Mouse (Mus musculus) ES-E14 (cell line): Measurements from ENCODE around the gene Ano10. TPM values are rescaled to one million over a fixed set of nuclear protein-coding genes. Genes with fewer than 3 reads are reported as not detected.

Experiments used
- DNase-seq: peaks from one replicate; pipeline ENCODE4 v3.0.0-alpha.2; 2013; ENCODE audit warnings: low read depth, low spot score
- H3K27ac ChIP-seq: 2 replicates; pipeline ENCODE4 v1.5.1; 2012; ENCODE audit warnings: low read depth, mild to moderate bottlenecking, low read length, moderate library complexity, mixed read lengths; ENCODE audit not compliant: poor library complexity, insufficient read depth, severe bottlenecking
- H3K36me3 ChIP-seq: 2 replicates; pipeline ENCODE4 v1.6.1; 2012; ENCODE audit warnings: mild to moderate bottlenecking, low read length, moderate library complexity, mixed read lengths; ENCODE audit not compliant: control insufficient read depth, poor library complexity, insufficient read depth, severe bottlenecking
- H3K4me1 ChIP-seq, 2 experiments: fragments of 150-350 bp in 1 of 2; sonication (generic) in 1 of 2; 2 replicates each; pipeline ENCODE4 v1.6.1; 2012; ENCODE audit warnings: low read length in 2 of 2, mild to moderate bottlenecking in 1 of 2, mixed read lengths in 1 of 2; ENCODE audit not compliant: control insufficient read depth in 2 of 2, insufficient read depth in 2 of 2, poor library complexity in 1 of 2
- H3K4me3 ChIP-seq, 2 experiments: fragments of 150-350 bp in 1 of 2; sonication (generic) in 1 of 2; 2 replicates each; pipeline ENCODE4 v1.5.1; 2012; ENCODE audit warnings: low read length in 2 of 2, low read depth in 1 of 2, mild to moderate bottlenecking in 1 of 2, mixed read lengths in 1 of 2; ENCODE audit not compliant: insufficient read depth in 1 of 2, poor library complexity in 1 of 2, severe bottlenecking in 1 of 2
- H3K9ac ChIP-seq: 2 replicates; pipeline ENCODE4 v1.6.1; 2012; ENCODE audit warnings: low read depth, mild to moderate bottlenecking, low read length, mixed read lengths; ENCODE audit not compliant: poor library complexity, insufficient read depth, severe bottlenecking
- H3K9me3 ChIP-seq: fragments of 150-350 bp; sonication (generic); 2 replicates; pipeline ENCODE4 v1.6.1; 2012; ENCODE audit warnings: low read depth, mild to moderate bottlenecking, low read length; ENCODE audit not compliant: control insufficient read depth, insufficient read depth
- CHD2 ChIP-seq: IDR thresholded peaks from 2 replicates; pipeline ENCODE4 v1.6.1; 2014; ENCODE audit warnings: mild to moderate bottlenecking, low read depth, low read length, inconsistent platforms
- HCFC1 ChIP-seq: IDR thresholded peaks from 2 replicates; pipeline ENCODE4 v1.6.1; 2012; ENCODE audit warnings: low read length, inconsistent platforms, borderline replicate concordance; ENCODE audit not compliant: insufficient read depth
- MAFK ChIP-seq: IDR thresholded peaks from 2 replicates; pipeline ENCODE4 v1.6.1; 2014; ENCODE audit warnings: mild to moderate bottlenecking, low read depth, low read length, inconsistent platforms; ENCODE audit not compliant: insufficient read depth
- ZC3H11A ChIP-seq: IDR thresholded peaks from 2 replicates; pipeline ENCODE4 v1.6.1; 2012; ENCODE audit warnings: low read depth, mild to moderate bottlenecking, inconsistent platforms, low read length, borderline replicate concordance
- ZNF384 ChIP-seq: IDR thresholded peaks from 2 replicates; pipeline ENCODE4 v1.6.1; 2012; ENCODE audit warnings: low read depth, low read length, inconsistent platforms
- in situ Hi-C, 2 experiments: fragments of 600-800 bp; cut with MboI; formaldehyde crosslinking; loops; one replicate each; pipeline ENCODE4 v1.15.1; 2025; ENCODE audit warnings: low sequenced_read_pairs in 2 of 2, inconsistent platforms in 1 of 2; ENCODE audit not compliant: unreplicated experiment in 2 of 2
- total RNA-seq: library from RNA; depleted of rRNA; stranded (reverse); fragments of 300-350 nt; gene quantifications from 2 replicates; pipeline ENCODE4 v1.2.3, GENCODE M21; 2012

Ano10 gene
- total RNA-seq, 1 experiment, result 13.7 TPM

DNA sequence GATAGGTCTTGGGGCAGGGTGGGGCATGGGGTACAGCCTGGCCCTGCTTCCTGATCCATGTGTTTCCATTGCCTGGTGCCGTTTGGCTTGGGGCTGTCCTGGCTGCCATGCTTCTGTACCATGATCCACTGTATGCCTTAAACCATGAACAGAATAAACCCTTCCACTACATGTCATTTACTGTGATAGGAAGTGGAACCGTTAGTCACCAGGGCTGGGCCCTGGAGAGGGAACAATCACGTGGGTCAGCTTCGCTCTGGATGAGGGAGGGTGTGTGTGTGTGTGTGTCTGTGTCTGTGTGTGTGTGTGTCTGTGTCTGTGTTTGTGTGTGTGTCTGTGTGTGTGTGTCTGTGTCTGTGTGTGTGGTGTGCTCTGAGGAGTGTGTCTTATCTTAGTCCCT, 63.5 kb downstream of the Ano10 start:
- Histone ChIP-seq H3K4me1 (no peaks in the 10 kb centered on the region), H3K9me3 (no peaks in the 10 kb centered on the region), H3K9ac (no peak overlapping the region), H3K4me3 (no peak overlapping the region), H3K27ac (no peak overlapping the region), H3K36me3 (no peaks in the 10 kb centered on the region)
- in situ Hi-C loops, result no loop called here
- TF ChIP-seq ZNF384, result no peak
- TF ChIP-seq ZC3H11A, result no peak
- TF ChIP-seq CHD2, result no peak
- no peak for TF ChIP-seq MAFK
- no peak for TF ChIP-seq HCFC1
- DNase-seq, result no peak

DNA sequence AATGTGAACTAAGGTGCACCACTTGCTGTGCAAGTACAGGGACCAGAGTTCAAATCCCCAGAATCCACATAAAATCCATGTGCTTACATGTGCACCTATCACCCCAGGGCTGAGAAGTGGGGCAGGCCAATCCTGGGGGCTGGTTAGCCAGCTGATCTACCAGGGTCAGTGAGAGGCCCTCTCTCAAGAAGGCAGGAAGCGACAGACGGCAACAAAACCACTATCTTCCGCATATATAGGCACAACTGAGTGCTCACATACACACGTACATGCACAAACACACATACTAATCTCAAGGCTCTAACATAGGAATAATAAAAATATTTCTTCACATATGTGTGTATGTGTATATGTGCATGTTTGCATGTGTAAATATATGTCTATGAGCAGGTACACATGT, 67.8 kb downstream of the Ano10 start:
- no peaks in the 10 kb centered on the region for H3K9me3 ChIP-seq
- in situ Hi-C loops, result no loop called here

DNA sequence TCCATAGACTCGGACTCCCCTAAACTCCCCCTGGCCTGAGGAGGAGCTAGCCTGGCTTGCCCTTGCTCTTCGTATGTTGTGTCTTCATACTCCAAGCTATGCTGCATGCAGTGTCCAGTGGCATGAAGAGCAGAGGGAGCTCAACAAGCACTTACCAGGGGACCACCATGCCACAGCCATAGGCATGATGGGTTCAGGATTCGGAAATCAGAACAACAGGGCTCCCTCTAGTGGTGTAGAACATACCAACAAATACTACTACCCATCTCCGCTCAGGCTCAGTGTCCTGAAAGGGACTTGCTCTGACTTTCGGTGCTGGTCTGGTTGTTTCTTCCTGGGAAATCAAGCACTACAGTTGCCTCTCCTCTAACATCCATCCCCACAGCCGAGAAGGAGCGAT, 68.9 kb downstream of the Ano10 start:
- H3K9ac ChIP-seq, result no peak overlapping the region
- no peaks in the 10 kb centered on the region for H3K36me3 ChIP-seq
- DNase-seq, result peak; percentile 42
- in situ Hi-C loops, result no loop called here
- H3K9me3 ChIP-seq, result no peaks in the 10 kb centered on the region
- H3K4me1 ChIP-seq, result no peaks in the 10 kb centered on the region
- no peak overlapping the region for H3K4me3 ChIP-seq
- H3K27ac ChIP-seq, result no peak overlapping the region
- TF ChIP-seq CHD2 (no peak), HCFC1 (no peak)

More for the DNA sequence above, 67.8 kb downstream of the Ano10 start:
- DNase-seq, result no peak
- Histone ChIP-seq H3K4me1 (no peaks in the 10 kb centered on the region), H3K9ac (no peak overlapping the region), H3K27ac (no peak overlapping the region), H3K4me3 (no peak overlapping the region), H3K36me3 (no peaks in the 10 kb centered on the region)
- no peak for TF ChIP-seq MAFK
- TF ChIP-seq HCFC1, result no peak
- TF ChIP-seq ZNF384, result no peak
- no peak for TF ChIP-seq ZC3H11A
- no peak for TF ChIP-seq CHD2

DNA sequence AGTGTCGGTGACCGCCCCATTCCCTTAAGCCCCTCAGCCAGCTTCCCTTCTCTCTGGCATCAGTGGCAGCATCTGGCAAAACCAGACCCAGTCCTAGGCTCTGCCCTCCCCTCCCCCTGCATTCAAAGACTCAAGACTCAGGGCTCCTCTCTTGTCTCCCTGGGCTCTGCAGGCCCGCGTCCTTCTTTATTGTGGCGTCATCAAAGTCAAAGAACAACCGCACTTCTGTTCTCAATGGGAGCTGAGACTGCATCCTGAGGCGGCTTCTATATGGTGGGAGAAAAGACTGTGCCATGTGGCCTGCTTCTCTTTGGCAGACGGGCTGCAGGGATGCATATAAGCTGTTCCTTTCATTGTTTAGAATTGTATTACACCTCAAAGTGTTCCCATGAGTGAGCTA, 71.2 kb downstream of the Ano10 start:
- Histone ChIP-seq H3K4me3 (no peak overlapping the region), H3K9ac (no peak overlapping the region), H3K9me3 (no peaks in the 10 kb centered on the region), H3K36me3 (no peaks in the 10 kb centered on the region), H3K4me1 (no peaks in the 10 kb centered on the region), H3K27ac (no peak overlapping the region)
- no peak for DNase-seq
- in situ Hi-C loops, result no loop called here
- TF ChIP-seq MAFK, result no peak
- TF ChIP-seq CHD2, result no peak
- TF ChIP-seq ZNF384, result no peak

DNA sequence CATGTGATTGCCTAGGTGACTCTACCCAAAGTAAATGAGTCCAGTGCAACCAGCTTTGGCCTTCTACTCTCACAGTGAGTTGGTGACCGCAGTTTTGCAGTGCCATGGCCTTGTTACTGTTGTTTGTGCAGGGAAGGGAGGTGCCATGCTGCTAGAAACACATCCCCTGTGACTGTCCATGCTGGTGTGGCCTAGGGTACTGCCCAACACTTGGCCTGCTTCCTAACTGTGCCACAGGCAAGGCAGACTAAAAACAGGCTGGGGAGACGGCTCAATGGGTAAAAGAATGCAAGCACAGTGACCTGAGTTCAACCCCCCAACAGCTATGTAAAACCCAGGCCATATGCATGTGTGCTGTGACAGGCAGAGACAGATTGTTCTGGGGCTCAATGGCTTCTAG, 74.3 kb downstream of the Ano10 start:
- Histone ChIP-seq H3K4me1 (no peaks in the 10 kb centered on the region), H3K4me3 (no peak overlapping the region), H3K27ac (no peak overlapping the region), H3K9ac (no peak overlapping the region), H3K9me3 (no peaks in the 10 kb centered on the region), H3K36me3 (no peaks in the 10 kb centered on the region)
- in situ Hi-C loops, result no loop called here
- no peak for DNase-seq
- TF ChIP-seq ZC3H11A (no peak), MAFK (no peak), HCFC1 (no peak), ZNF384 (no peak), CHD2 (no peak)
